Mouse (Mus musculus): ENCODE results near the gene Plxdc1. TPM values are rescaled to one million over a fixed set of nuclear protein-coding genes. Genes with fewer than 3 reads are reported as not detected.

Plxdc1 gene
- polyA plus RNA-seq, 1 experiment: 3.3 TPM

- Histone ChIP-seq H3K27me3 (ENCODE audit: control insufficient read depth, insufficient read depth, low read length, poor library complexity, severe bottlenecking) (no peaks in the 10 kb centered on the region), H3K4me3 (ENCODE audit: low read depth, low read length) (no peak overlapping the region), H3K4me1 (ENCODE audit: control insufficient read depth, insufficient read depth, low read length) (peaks cover 5% of the 10 kb centered on the region), H3K9me3 (replicated peaks; ENCODE audit: control insufficient read depth, insufficient read depth, low read length, poor library complexity, severe bottlenecking) (no peaks in the 10 kb centered on the region), H3K27ac (ENCODE audit: insufficient read depth, low read length) (peak overlapping the region; percentile 87), H3K9ac (ENCODE audit: low read depth, poor library complexity, severe bottlenecking) (no peak overlapping the region), H3K36me3 (ENCODE audit: control insufficient read depth, insufficient read depth, low read length, poor library complexity, severe bottlenecking) (no peaks in the 10 kb centered on the region)
- no peak for TF ChIP-seq CTCF (IDR thresholded peaks at IDR 0.05; ENCODE audit: low read depth, low read length)
- TF ChIP-seq POLR2A (IDR thresholded peaks at IDR 0.05; ENCODE audit: insufficient read depth, low read length): no peak
- peak; percentile 31; the same call in 1 of the 2 replicates for TF ChIP-seq EP300 (IDR thresholded peaks at IDR 0.05; ENCODE audit: insufficient read depth, low read depth, low read length)
Observed at GRCm38 (mm10) chr11:97905941-97906340, 80.3 kb downstream of the Plxdc1 start.

- Histone ChIP-seq H3K27me3 (ENCODE audit: control insufficient read depth, insufficient read depth, low read length, poor library complexity, severe bottlenecking) (no peaks in the 10 kb centered on the region), H3K4me3 (ENCODE audit: low read depth, low read length) (no peak overlapping the region), H3K9ac (ENCODE audit: low read depth, poor library complexity, severe bottlenecking) (no peak overlapping the region), H3K9me3 (replicated peaks; ENCODE audit: control insufficient read depth, insufficient read depth, low read length, poor library complexity, severe bottlenecking) (no peaks in the 10 kb centered on the region), H3K36me3 (ENCODE audit: control insufficient read depth, insufficient read depth, low read length, poor library complexity, severe bottlenecking) (no peaks in the 10 kb centered on the region), H3K27ac (ENCODE audit: insufficient read depth, low read length) (peak overlapping the region; percentile 87), H3K4me1 (ENCODE audit: control insufficient read depth, insufficient read depth, low read length) (peaks cover 5% of the 10 kb centered on the region)
- TF ChIP-seq EP300 (IDR thresholded peaks at IDR 0.05; ENCODE audit: insufficient read depth, low read depth, low read length): no peak
- TF ChIP-seq POLR2A (IDR thresholded peaks at IDR 0.05; ENCODE audit: insufficient read depth, low read length): no peak
- no peak for TF ChIP-seq CTCF (IDR thresholded peaks at IDR 0.05; ENCODE audit: low read depth, low read length)
Observed at GRCm38 (mm10) chr11:97905540-97905939, 80.7 kb downstream of the Plxdc1 start.

- Histone ChIP-seq H3K27me3 (ENCODE audit: control insufficient read depth, insufficient read depth, low read length, poor library complexity, severe bottlenecking) (no peaks in the 10 kb centered on the region), H3K27ac (ENCODE audit: insufficient read depth, low read length) (no peak overlapping the region), H3K9me3 (replicated peaks; ENCODE audit: control insufficient read depth, insufficient read depth, low read length, poor library complexity, severe bottlenecking) (no peaks in the 10 kb centered on the region), H3K36me3 (ENCODE audit: control insufficient read depth, insufficient read depth, low read length, poor library complexity, severe bottlenecking) (no peaks in the 10 kb centered on the region), H3K4me3 (ENCODE audit: low read depth, low read length) (no peak overlapping the region), H3K4me1 (ENCODE audit: control insufficient read depth, insufficient read depth, low read length) (peaks cover 5% of the 10 kb centered on the region), H3K9ac (ENCODE audit: low read depth, poor library complexity, severe bottlenecking) (no peak overlapping the region)
- TF ChIP-seq POLR2A (IDR thresholded peaks at IDR 0.05; ENCODE audit: insufficient read depth, low read length) (no peak), CTCF (IDR thresholded peaks at IDR 0.05; ENCODE audit: low read depth, low read length) (no peak), EP300 (IDR thresholded peaks at IDR 0.05; ENCODE audit: insufficient read depth, low read depth, low read length) (no peak)
Observed at GRCm38 (mm10) chr11:97904801-97905200, 81.4 kb downstream of the Plxdc1 start.

GRCm38 (mm10) chr11:97901806-97902205 is 84.4 kb downstream of the Plxdc1 start:
- Histone ChIP-seq H3K4me3 (ENCODE audit: low read depth, low read length) (no peak overlapping the region), H3K4me1 (ENCODE audit: control insufficient read depth, insufficient read depth, low read length) (peaks cover 5% of the 10 kb centered on the region)

GRCm38 (mm10) chr11:97899822-97900221 is 86.4 kb downstream of the Plxdc1 start:
- Histone ChIP-seq H3K4me3 (ENCODE audit: low read depth, low read length) (no peak overlapping the region), H3K9ac (ENCODE audit: low read depth, poor library complexity, severe bottlenecking) (no peak overlapping the region), H3K36me3 (ENCODE audit: control insufficient read depth, insufficient read depth, low read length, poor library complexity, severe bottlenecking) (no peaks in the 10 kb centered on the region), H3K4me1 (ENCODE audit: control insufficient read depth, insufficient read depth, low read length) (peaks cover 1% of the 10 kb centered on the region), H3K9me3 (replicated peaks; ENCODE audit: control insufficient read depth, insufficient read depth, low read length, poor library complexity, severe bottlenecking) (no peaks in the 10 kb centered on the region), H3K27ac (ENCODE audit: insufficient read depth, low read length) (no peak overlapping the region), H3K27me3 (ENCODE audit: control insufficient read depth, insufficient read depth, low read length, poor library complexity, severe bottlenecking) (no peaks in the 10 kb centered on the region)
- TF ChIP-seq EP300 (IDR thresholded peaks at IDR 0.05; ENCODE audit: insufficient read depth, low read depth, low read length) (no peak), POLR2A (IDR thresholded peaks at IDR 0.05; ENCODE audit: insufficient read depth, low read length) (no peak), CTCF (IDR thresholded peaks at IDR 0.05; ENCODE audit: low read depth, low read length) (peak; percentile 34)

More at GRCm38 (mm10) chr11:97901806-97902205, 84.4 kb downstream of the Plxdc1 start:
- TF ChIP-seq POLR2A (IDR thresholded peaks at IDR 0.05; ENCODE audit: insufficient read depth, low read length) (no peak), EP300 (IDR thresholded peaks at IDR 0.05; ENCODE audit: insufficient read depth, low read depth, low read length) (no peak)
- no peak overlapping the region for H3K27ac ChIP-seq (ENCODE audit: insufficient read depth, low read length)
- H3K9ac ChIP-seq (ENCODE audit: low read depth, poor library complexity, severe bottlenecking): no peak overlapping the region
- H3K36me3 ChIP-seq (ENCODE audit: control insufficient read depth, insufficient read depth, low read length, poor library complexity, severe bottlenecking): no peaks in the 10 kb centered on the region
- H3K27me3 ChIP-seq (ENCODE audit: control insufficient read depth, insufficient read depth, low read length, poor library complexity, severe bottlenecking): no peaks in the 10 kb centered on the region
- no peaks in the 10 kb centered on the region for H3K9me3 ChIP-seq (replicated peaks; ENCODE audit: control insufficient read depth, insufficient read depth, low read length, poor library complexity, severe bottlenecking)

GRCm38 (mm10) chr11:97897568-97898185 is 88.6 kb downstream of the Plxdc1 start:
- Histone ChIP-seq H3K4me1 (ENCODE audit: control insufficient read depth, insufficient read depth, low read length) (no peaks in the 10 kb centered on the region), H3K9me3 (replicated peaks; ENCODE audit: control insufficient read depth, insufficient read depth, low read length, poor library complexity, severe bottlenecking) (peaks cover 4% of the 10 kb centered on the region; the same call in 1 of the 2 replicates), H3K27me3 (ENCODE audit: control insufficient read depth, insufficient read depth, low read length, poor library complexity, severe bottlenecking) (no peaks in the 10 kb centered on the region), H3K27ac (ENCODE audit: insufficient read depth, low read length) (no peak overlapping the region), H3K4me3 (ENCODE audit: low read depth, low read length) (no peak overlapping the region), H3K36me3 (ENCODE audit: control insufficient read depth, insufficient read depth, low read length, poor library complexity, severe bottlenecking) (no peaks in the 10 kb centered on the region), H3K9ac (ENCODE audit: low read depth, poor library complexity, severe bottlenecking) (no peak overlapping the region)
- TF ChIP-seq EP300 (IDR thresholded peaks at IDR 0.05; ENCODE audit: insufficient read depth, low read depth, low read length) (no peak), CTCF (IDR thresholded peaks at IDR 0.05; ENCODE audit: low read depth, low read length) (no peak), POLR2A (IDR thresholded peaks at IDR 0.05; ENCODE audit: insufficient read depth, low read length) (no peak)
